Mouse (Mus musculus) heart, postnatal 36 days (tissue): ENCODE results near the gene Smc1a. TPM values are rescaled to one million over a fixed set of nuclear protein-coding genes. Genes with fewer than 3 reads are reported as not detected.

Experiments
- total RNA-seq, 2 experiments: library from RNA; stranded (reverse); gene quantifications; 2 replicates each; pipeline ENCODE4 v1.2.3; 2021

The Smc1a gene
- total RNA-seq, 2 experiments from 2014 or later: 27.2 to 28.7 TPM

Other genes starting within 250 kb of the Smc1a start
- 100 to 1,000 TPM; 160 to 170 TPM for gene Huwe1, start 215.6 kb upstream of the Smc1a start, total RNA-seq
- 100 to 1,000 TPM; 224 to 261 TPM for gene Hsd17b10, start 14.6 kb upstream of the Smc1a start, total RNA-seq
- under 1 TPM; 0.25 to 0.35 TPM for gene Ribc1, start 133 bp upstream of the Smc1a start, total RNA-seq
- gene Iqsec2, start 127.8 kb downstream of the Smc1a start, total RNA-seq: 10 to 100 TPM; 73.3 to 85.1 TPM
- gene Kdm5c, start 216.6 kb downstream of the Smc1a start, total RNA-seq: 10 to 100 TPM; 31.6 to 50.0 TPM